Mouse (Mus musculus): Measurements from ENCODE around the gene Nfu1. TPM values are rescaled to one million over a fixed set of nuclear protein-coding genes. Genes with fewer than 3 reads are reported as not detected.
A peak's percentile ranks its signal among the peaks of the same experiment; 100 is the strongest.
"Not testable (repeated sequence)": the region's sequence is repeated elsewhere in the genome, so short reads cannot be mapped to it uniquely, and the experiment has no call there.

Nfu1 gene
- polyA plus RNA-seq, 1 experiment from 2014 or later: 86.4 TPM

- Histone ChIP-seq H3K4me3 (replicated peaks) (no peak overlapping the region), H3K9me3 (no peaks in the 10 kb centered on the region), H3K27ac (no peak overlapping the region), H3K9ac (no peak overlapping the region), H3K36me3 (replicated peaks) (peaks cover 23% of the 10 kb centered on the region), H3K4me1 (no peaks in the 10 kb centered on the region), H3K4me2 (no peak overlapping the region), H3K27me3 (no peaks in the 10 kb centered on the region)
- WGBS: 88% methylated on average over 5 of the region's 5 CpGs
- no peak for ATAC-seq (ENCODE audit: low FRiP score)
These were observed 12.3 kb upstream of the Nfu1 start for GRCm38 (mm10) chr6:86996629-86997307.

- no peaks in the 10 kb centered on the region for H3K27me3 ChIP-seq
- WGBS: 93% methylated on average over 6 of the region's 6 CpGs
- no peaks in the 10 kb centered on the region for H3K4me1 ChIP-seq
- H3K27ac ChIP-seq: no peak overlapping the region
- H3K4me3 ChIP-seq (replicated peaks): no peak overlapping the region
- no peak for ATAC-seq (ENCODE audit: low FRiP score)
- no peak overlapping the region for H3K9ac ChIP-seq
- H3K36me3 ChIP-seq (replicated peaks): peaks cover 23% of the 10 kb centered on the region
- no peak overlapping the region for H3K4me2 ChIP-seq
- H3K9me3 ChIP-seq: no peaks in the 10 kb centered on the region
These were observed 11.7 kb upstream of the Nfu1 start for GRCm38 (mm10) chr6:86997360-86997759.

- Histone ChIP-seq H3K27ac (no peak overlapping the region), H3K9ac (no peak overlapping the region), H3K27me3 (no peaks in the 10 kb centered on the region), H3K4me3 (replicated peaks) (no peak overlapping the region), H3K4me2 (no peak overlapping the region), H3K36me3 (replicated peaks) (peaks cover 6% of the 10 kb centered on the region), H3K4me1 (no peaks in the 10 kb centered on the region), H3K9me3 (no peaks in the 10 kb centered on the region)
- WGBS: 90% methylated on average over 6 of the region's 6 CpGs
- ATAC-seq (ENCODE audit: low FRiP score): no peak
These were observed 7.0 kb upstream of the Nfu1 start for GRCm38 (mm10) chr6:87001995-87002394.

- Histone ChIP-seq H3K4me3 (replicated peaks) (no peak overlapping the region), H3K4me2 (no peak overlapping the region), H3K4me1 (no peaks in the 10 kb centered on the region), H3K9ac (no peak overlapping the region), H3K9me3 (no peaks in the 10 kb centered on the region), H3K27ac (no peak overlapping the region), H3K36me3 (replicated peaks) (peaks cover under 1% of the 10 kb centered on the region), H3K27me3 (no peaks in the 10 kb centered on the region)
- ATAC-seq (ENCODE audit: low FRiP score): no peak
- 50% methylated on average over 8 of the region's 8 CpGs for WGBS
These were observed 6.4 kb upstream of the Nfu1 start for GRCm38 (mm10) chr6:87002521-87003055.

- Histone ChIP-seq H3K4me2 (no peak overlapping the region), H3K4me1 (no peaks in the 10 kb centered on the region; the same call in 1 of the 2 replicates), H3K27me3 (no peaks in the 10 kb centered on the region), H3K4me3 (replicated peaks) (no peak overlapping the region), H3K9ac (no peak overlapping the region), H3K9me3 (no peaks in the 10 kb centered on the region), H3K36me3 (replicated peaks) (no peaks in the 10 kb centered on the region), H3K27ac (no peak overlapping the region)
- WGBS: 70% methylated on average over 2 of the region's 2 CpGs
- ATAC-seq (ENCODE audit: low FRiP score): no peak
These were observed 4.9 kb upstream of the Nfu1 start for GRCm38 (mm10) chr6:87004099-87004498.

GRCm38 (mm10) chr6:87005577-87005976 is 3.5 kb upstream of the Nfu1 start:
- Histone ChIP-seq H3K36me3 (replicated peaks) (no peaks in the 10 kb centered on the region), H3K9me3 (no peaks in the 10 kb centered on the region), H3K4me1 (peaks cover 5% of the 10 kb centered on the region), H3K4me3 (replicated peaks) (no peak overlapping the region), H3K27me3 (no peaks in the 10 kb centered on the region), H3K4me2 (no peak overlapping the region), H3K27ac (no peak overlapping the region), H3K9ac (no peak overlapping the region)
- ATAC-seq (ENCODE audit: low FRiP score): no peak

- Histone ChIP-seq H3K27ac (peak overlapping the region; percentile 68), H3K9me3 (no peaks in the 10 kb centered on the region), H3K36me3 (replicated peaks) (0 out of 2 replicates have a peak, but pooled peaks cover 5% of the 10 kb centered on the region), H3K4me3 (replicated peaks) (peak overlapping the region; percentile 67), H3K4me1 (peaks cover 12% of the 10 kb centered on the region), H3K27me3 (no peaks in the 10 kb centered on the region), H3K9ac (peak overlapping the region; percentile 85), H3K4me2 (peak overlapping the region; percentile 61)
- under 1% methylated on average over 36 of the region's 36 CpGs for WGBS
- ATAC-seq (ENCODE audit: low FRiP score): peak; percentile 98
These were observed 774 bp downstream of the Nfu1 start for GRCm38 (mm10) chr6:87009692-87010328.

GRCm38 (mm10) chr6:87016916-87017315 is 7.9 kb downstream of the Nfu1 start:
- Histone ChIP-seq H3K9me3 (0 out of 2 replicates have a peak, but pooled peaks cover 3% of the 10 kb centered on the region), H3K27me3 (no peaks in the 10 kb centered on the region), H3K9ac (no peak overlapping the region), H3K4me3 (replicated peaks) (no peak overlapping the region), H3K27ac (no peak overlapping the region), H3K4me1 (no peaks in the 10 kb centered on the region), H3K4me2 (no peak overlapping the region), H3K36me3 (replicated peaks) (peaks cover 51% of the 10 kb centered on the region)
- ATAC-seq (ENCODE audit: low FRiP score): no peak
- 68% methylated on average over 4 of the region's 4 CpGs for WGBS

- no peak overlapping the region for H3K27ac ChIP-seq
- no peak for ATAC-seq (ENCODE audit: low FRiP score)
- H3K9ac ChIP-seq: no peak overlapping the region
- H3K9me3 ChIP-seq: 0 out of 2 replicates have a peak, but pooled peaks cover 3% of the 10 kb centered on the region
- no peak overlapping the region for H3K4me2 ChIP-seq
- no peaks in the 10 kb centered on the region for H3K27me3 ChIP-seq
- H3K4me3 ChIP-seq (replicated peaks): no peak overlapping the region
- H3K36me3 ChIP-seq (replicated peaks): peaks cover 60% of the 10 kb centered on the region
- 94% methylated on average over 8 of the region's 8 CpGs for WGBS
- H3K4me1 ChIP-seq: no peaks in the 10 kb centered on the region
These were observed 9.8 kb downstream of the Nfu1 start for GRCm38 (mm10) chr6:87018874-87019273.

- Histone ChIP-seq H3K4me1 (no peaks in the 10 kb centered on the region), H3K9ac (no peak overlapping the region), H3K9me3 (0 out of 2 replicates have a peak, but pooled peaks cover 3% of the 10 kb centered on the region), H3K27ac (no peak overlapping the region), H3K36me3 (replicated peaks) (peaks cover 75% of the 10 kb centered on the region), H3K4me3 (replicated peaks) (no peak overlapping the region), H3K4me2 (no peak overlapping the region), H3K27me3 (no peaks in the 10 kb centered on the region)
- WGBS: 98% methylated on average over 12 of the region's 12 CpGs
- ATAC-seq (ENCODE audit: low FRiP score): no peak
These were observed 12.8 kb downstream of the Nfu1 start for GRCm38 (mm10) chr6:87021791-87022190.

GRCm38 (mm10) chr6:87026980-87027379 is 17.9 kb downstream of the Nfu1 start:
- ATAC-seq (ENCODE audit: low FRiP score): no peak
- H3K27ac ChIP-seq: no peak overlapping the region

GRCm38 (mm10) chr6:87028881-87029280 is 19.8 kb downstream of the Nfu1 start:
- Histone ChIP-seq H3K4me2 (no peak overlapping the region), H3K4me1 (no peaks in the 10 kb centered on the region), H3K27me3 (no peaks in the 10 kb centered on the region), H3K36me3 (replicated peaks) (peaks cover 36% of the 10 kb centered on the region), H3K9me3 (no peaks in the 10 kb centered on the region), H3K4me3 (replicated peaks) (no peak overlapping the region), H3K27ac (no peak overlapping the region), H3K9ac (no peak overlapping the region)
- no peak for ATAC-seq (ENCODE audit: low FRiP score)

More at GRCm38 (mm10) chr6:87026980-87027379, 17.9 kb downstream of the Nfu1 start:
- Histone ChIP-seq H3K4me3 (replicated peaks) (no peak overlapping the region), H3K9me3 (no peaks in the 10 kb centered on the region), H3K36me3 (replicated peaks) (peaks cover 50% of the 10 kb centered on the region), H3K9ac (no peak overlapping the region), H3K4me1 (no peaks in the 10 kb centered on the region), H3K4me2 (no peak overlapping the region), H3K27me3 (no peaks in the 10 kb centered on the region)
- 88% methylated on average over 7 of the region's 7 CpGs for WGBS

GRCm38 (mm10) chr6:87031310-87031709 is 22.3 kb downstream of the Nfu1 start:
- not testable (repeated sequence) for H3K4me3 ChIP-seq (replicated peaks); H3K4me1 ChIP-seq; H3K9me3 ChIP-seq; H3K27ac ChIP-seq; H3K9ac ChIP-seq; H3K27me3 ChIP-seq; H3K4me2 ChIP-seq; ATAC-seq (ENCODE audit: low FRiP score)
- 86% methylated on average over 7 of the region's 7 CpGs for WGBS
- H3K36me3 ChIP-seq (replicated peaks): peaks cover 18% of the 10 kb centered on the region

All from forebrain, embryonic 12.5 days (tissue).